In genomic region chr11:69003592-69003991, GRCm38 (mm10) we compare ENCODE assay signal across 14 mouse cellular contexts. TPM values are rescaled to one million over a fixed set of nuclear protein-coding genes. Genes with fewer than 3 reads are reported as not detected.
A peak's percentile ranks its signal among the peaks of the same experiment; 100 is the strongest.
DNase-seq lines count a peak whose midpoint lies in the region; ATAC-seq and TF ChIP-seq lines count a peak whose summit lies in the region.
"Had no signal": no experiment of that assay in that cellular context is flagged by ENCODE, and none has a peak within 500 bp of the region (broad histone marks: within the 10 kb centered on the region; RNA-seq: fewer than 3 reads in every experiment).

No protein-coding gene starts in this region.

- no peak for ATAC-seq in intestine, postnatal 0 days
- ATAC-seq in intestine, embryonic 15.5 days: no peak
- ATAC-seq in stomach, postnatal 0 days (ENCODE audit: low FRiP score, low TSS enrichment): no peak
- ATAC-seq in midbrain, embryonic 14.5 days (ENCODE audit: low FRiP score, low TSS enrichment): no peak
- ATAC-seq in monocyte, adult 5-6 weeks (replicated peaks; ENCODE audit: insufficient number of reproducible peaks, low FRiP score, low TSS enrichment, poor library complexity, severe bottlenecking): no peak
- ATAC-seq: hindbrain, embryonic 16.5 days had no signal

- H3K4me3 ChIP-seq in intestine, postnatal 0 days (ENCODE audit: low read depth, low read length): no peak overlapping the region
- no peak overlapping the region for H3K4me3 ChIP-seq in intestine, embryonic 15.5 days (replicated peaks)
- no peak overlapping the region for H3K4me3 ChIP-seq in stomach, postnatal 0 days (ENCODE audit: low read depth, low read length)
- H3K4me3 ChIP-seq in midbrain, embryonic 14.5 days (replicated peaks; ENCODE audit: low read depth, low read length): no peak overlapping the region
- H3K4me3 ChIP-seq: neural tube, embryonic 13.5 days had no signal

- no peaks in the 10 kb centered on the region for H3K27me3 ChIP-seq in intestine, postnatal 0 days (replicated peaks; ENCODE audit: control insufficient read depth, insufficient read depth, low read length)
- no peaks in the 10 kb centered on the region for H3K27me3 ChIP-seq in intestine, embryonic 15.5 days (replicated peaks)
- no peaks in the 10 kb centered on the region for H3K27me3 ChIP-seq in stomach, postnatal 0 days (ENCODE audit: control insufficient read depth, insufficient read depth, low read length)
- no peaks in the 10 kb centered on the region for H3K27me3 ChIP-seq in midbrain, embryonic 14.5 days (ENCODE audit: control insufficient read depth, insufficient read depth, low read length)
- H3K27me3 ChIP-seq: neural tube, embryonic 13.5 days had no signal

- no peak overlapping the region for H3K4me2 ChIP-seq in intestine, postnatal 0 days (replicated peaks; ENCODE audit: low read depth)
- H3K4me2 ChIP-seq in intestine, embryonic 15.5 days (replicated peaks): no peak overlapping the region
- H3K4me2 ChIP-seq in stomach, postnatal 0 days (replicated peaks; ENCODE audit: low read depth): no peak overlapping the region
- H3K4me2 ChIP-seq in midbrain, embryonic 14.5 days (ENCODE audit: low read length): no peak overlapping the region
- H3K4me2 ChIP-seq: liver, embryonic 11.5 days; neural tube, embryonic 13.5 days had no signal

- TF ChIP-seq CTCF in intestine, postnatal 0 days (IDR thresholded peaks at IDR 0.05; ENCODE audit: low read depth): peak; percentile 42
- TF ChIP-seq CTCF in stomach, postnatal 0 days (IDR thresholded peaks at IDR 0.05; ENCODE audit: low read depth): peak; percentile 49

- no peak for TF ChIP-seq EP300 in stomach, postnatal 0 days (optimal IDR thresholded peaks at IDR 0.05)

- peaks cover 42% of the 10 kb centered on the region for H3K36me3 ChIP-seq in intestine, postnatal 0 days (ENCODE audit: control insufficient read depth, insufficient read depth)
- peaks cover 19% of the 10 kb centered on the region for H3K36me3 ChIP-seq in intestine, embryonic 15.5 days
- H3K36me3 ChIP-seq in stomach, postnatal 0 days (ENCODE audit: control insufficient read depth, insufficient read depth, low read length): peaks cover 21% of the 10 kb centered on the region
- H3K36me3 ChIP-seq in midbrain, embryonic 14.5 days (ENCODE audit: control insufficient read depth, insufficient read depth, low read length): peaks cover 47% of the 10 kb centered on the region

- peak; percentile 58 for DNase-seq in ovary, postnatal 36 days (ENCODE audit: low spot score)
- DNase-seq in ovary, adult 18-20 months (ENCODE audit: low spot score): no peak
- DNase-seq in adrenal gland, postnatal 36 days: peak; percentile 68 to 76
- no peak for DNase-seq in stomach, postnatal 0 days (ENCODE audit: low spot score)
- no peak for DNase-seq in midbrain, embryonic 14.5 days
- DNase-seq: gastrocnemius, postnatal 10 days; layer of hippocampus, postnatal 36 days; thymus, postnatal 14 days had no signal

- no peaks in the 10 kb centered on the region for H3K9me3 ChIP-seq in intestine, postnatal 0 days (ENCODE audit: control insufficient read depth)
- no peaks in the 10 kb centered on the region for H3K9me3 ChIP-seq in intestine, embryonic 15.5 days
- H3K9me3 ChIP-seq in stomach, postnatal 0 days (ENCODE audit: control insufficient read depth, low read length): no peaks in the 10 kb centered on the region
- no peaks in the 10 kb centered on the region for H3K9me3 ChIP-seq in midbrain, embryonic 14.5 days (ENCODE audit: control insufficient read depth, low read length)
- H3K9me3 ChIP-seq: neural tube, embryonic 13.5 days had no signal

- peaks cover 2% of the 10 kb centered on the region; the same call in 1 of the 2 replicates for H3K4me1 ChIP-seq in intestine, postnatal 0 days (replicated peaks; ENCODE audit: control insufficient read depth, insufficient read depth, low read length)
- H3K4me1 ChIP-seq in intestine, embryonic 15.5 days (replicated peaks): peaks cover 9% of the 10 kb centered on the region
- H3K4me1 ChIP-seq in stomach, postnatal 0 days (replicated peaks; ENCODE audit: control insufficient read depth, insufficient read depth): no peaks in the 10 kb centered on the region
- peaks cover 6% of the 10 kb centered on the region; the same call in 1 of the 2 replicates for H3K4me1 ChIP-seq in midbrain, embryonic 14.5 days (ENCODE audit: control insufficient read depth, insufficient read depth, low read length)

- no peak overlapping the region for H3K27ac ChIP-seq in intestine, postnatal 0 days (ENCODE audit: low read depth, low read length)
- no peak overlapping the region for H3K27ac ChIP-seq in intestine, embryonic 15.5 days
- no peak overlapping the region for H3K27ac ChIP-seq in stomach, postnatal 0 days (replicated peaks)
- no peak overlapping the region for H3K27ac ChIP-seq in midbrain, embryonic 14.5 days (replicated peaks; ENCODE audit: low read depth, low read length)
- H3K27ac ChIP-seq: neural tube, embryonic 13.5 days had no signal

- WGBS in intestine, postnatal 0 days: 66% methylated on average over 4 of the region's 4 CpGs
- WGBS in intestine, embryonic 15.5 days: 54% methylated on average over 4 of the region's 4 CpGs
- WGBS in stomach, postnatal 0 days: 50% methylated on average over 4 of the region's 4 CpGs
- 67% methylated on average over 4 of the region's 4 CpGs for whole genome bisulfite sequencing in midbrain, embryonic 14.5 days

- no peak overlapping the region for H3K9ac ChIP-seq in intestine, postnatal 0 days (ENCODE audit: low read depth, low read length)
- no peak overlapping the region for H3K9ac ChIP-seq in intestine, embryonic 15.5 days
- no peak overlapping the region for H3K9ac ChIP-seq in stomach, postnatal 0 days (ENCODE audit: low read length)
- no peak overlapping the region for H3K9ac ChIP-seq in midbrain, embryonic 14.5 days (replicated peaks; ENCODE audit: low read length)
- H3K9ac ChIP-seq: neural tube, embryonic 13.5 days had no signal

RNA-seq across cellular contexts. Expression of gene Pfas, which starts 4.7 kb away (rescaled TPM):
- polyA plus RNA-seq in intestine, postnatal 0 days (2015; fragmentation: Nextera tagmentation; extraction: Ambion mirVana): 6.4 and 7.2 TPM in 2 replicates
- polyA plus RNA-seq in intestine, embryonic 15.5 days (2015; fragmentation: Nextera tagmentation; extraction: Ambion mirVana): 29.7 and 32.1 TPM in 2 replicates
- 10 to 100 TPM; 28.3 to 30.6 TPM for total RNA-seq in adrenal gland, postnatal 36 days (2021)
- polyA plus RNA-seq in stomach, postnatal 0 days (2015; fragmentation: Nextera tagmentation; extraction: Ambion mirVana): 7.4 and 8.0 TPM in 2 replicates
- 12.6 and 16.5 TPM in 2 replicates for polyA plus RNA-seq in midbrain, embryonic 14.5 days (2014; fragmentation: Nextera tagmentation; extraction: Ambion mirVana)
- 7.1 to 9.6 TPM (median 7.4 TPM) in 3 replicates for total RNA-seq in monocyte, adult 5-6 weeks (2017)

RNA-seq across cellular contexts. Expression of gene Ctc1, which starts 12.1 kb away (rescaled TPM):
- polyA plus RNA-seq in intestine, postnatal 0 days (2015; fragmentation: Nextera tagmentation; extraction: Ambion mirVana): 9.4 and 10.7 TPM in 2 replicates
- 35.1 and 38.6 TPM in 2 replicates for polyA plus RNA-seq in intestine, embryonic 15.5 days (2015; fragmentation: Nextera tagmentation; extraction: Ambion mirVana)
- 10 to 100 TPM; 19.5 to 28.9 TPM for total RNA-seq in adrenal gland, postnatal 36 days (2021)
- polyA plus RNA-seq in stomach, postnatal 0 days (2015; fragmentation: Nextera tagmentation; extraction: Ambion mirVana): 11.1 and 11.5 TPM in 2 replicates
- 55.8 and 56.1 TPM in 2 replicates for polyA plus RNA-seq in midbrain, embryonic 14.5 days (2014; fragmentation: Nextera tagmentation; extraction: Ambion mirVana)
- total RNA-seq in monocyte, adult 5-6 weeks (2017): 4.1 to 16.3 TPM (median 12.3 TPM) in 3 replicates

RNA-seq across cellular contexts. Expression of gene Rangrf, which starts 28.6 kb away (rescaled TPM):
- polyA plus RNA-seq in intestine, postnatal 0 days (2015; fragmentation: Nextera tagmentation; extraction: Ambion mirVana): 13.6 and 16.5 TPM in 2 replicates
- polyA plus RNA-seq in intestine, embryonic 15.5 days (2015; fragmentation: Nextera tagmentation; extraction: Ambion mirVana): 61.4 and 62.2 TPM in 2 replicates
- 10 to 100 TPM; 22.5 to 23.3 TPM for total RNA-seq in adrenal gland, postnatal 36 days (2021)
- 34.8 and 35.1 TPM in 2 replicates for polyA plus RNA-seq in stomach, postnatal 0 days (2015; fragmentation: Nextera tagmentation; extraction: Ambion mirVana)
- 22.1 and 22.4 TPM in 2 replicates for polyA plus RNA-seq in midbrain, embryonic 14.5 days (2014; fragmentation: Nextera tagmentation; extraction: Ambion mirVana)
- 1.9 to 10.1 TPM (median 2.6 TPM) in 3 replicates for total RNA-seq in monocyte, adult 5-6 weeks (2017)

RNA-seq across cellular contexts. Expression of gene Slc25a35, which starts 35.7 kb away (rescaled TPM):
- polyA plus RNA-seq in intestine, postnatal 0 days (2015; fragmentation: Nextera tagmentation; extraction: Ambion mirVana): 1.9 and 2.3 TPM in 2 replicates
- 2.7 and 2.8 TPM in 2 replicates for polyA plus RNA-seq in intestine, embryonic 15.5 days (2015; fragmentation: Nextera tagmentation; extraction: Ambion mirVana)
- 10 to 100 TPM; 28.8 to 36.4 TPM for total RNA-seq in adrenal gland, postnatal 36 days (2021)
- polyA plus RNA-seq in stomach, postnatal 0 days (2015; fragmentation: Nextera tagmentation; extraction: Ambion mirVana): 4.9 and 5.8 TPM in 2 replicates
- polyA plus RNA-seq in midbrain, embryonic 14.5 days (2014; fragmentation: Nextera tagmentation; extraction: Ambion mirVana): 1.1 and 1.9 TPM in 2 replicates
- 0.38 to 1.7 TPM in 2 of 3 replicates, not detected in the other for total RNA-seq in monocyte, adult 5-6 weeks (2017)

RNA-seq across cellular contexts. Expression of gene Aurkb, which starts 41.9 kb away (rescaled TPM):
- 24.3 and 26.2 TPM in 2 replicates for polyA plus RNA-seq in intestine, postnatal 0 days (2015; fragmentation: Nextera tagmentation; extraction: Ambion mirVana)
- 133 and 135 TPM in 2 replicates for polyA plus RNA-seq in intestine, embryonic 15.5 days (2015; fragmentation: Nextera tagmentation; extraction: Ambion mirVana)
- total RNA-seq in adrenal gland, postnatal 36 days (2021): 1 to 10 TPM; 5.0 to 6.4 TPM
- 24.7 and 34.0 TPM in 2 replicates for polyA plus RNA-seq in stomach, postnatal 0 days (2015; fragmentation: Nextera tagmentation; extraction: Ambion mirVana)
- 14.6 and 29.6 TPM in 2 replicates for polyA plus RNA-seq in midbrain, embryonic 14.5 days (2014; fragmentation: Nextera tagmentation; extraction: Ambion mirVana)
- total RNA-seq in monocyte, adult 5-6 weeks (2017): 1.1 to 8.3 TPM (median 4.8 TPM) in 3 replicates

Comparison
In these comparisons a context has a peak if more than half of its experiments do, and no peak if none do; other contexts are left out.
1. DNase-seq: peak in ovary, postnatal 36 days (single experiment) and adrenal gland, postnatal 36 days (2 of 2); none in ovary, adult 18-20 months (single experiment), stomach, postnatal 0 days (single experiment) and midbrain, embryonic 14.5 days (single experiment).